Mouse (Mus musculus) frontal cortex, postnatal 10 days (tissue): ENCODE measurements at regions not wholly inside any gene's neighbourhood (a gene's known extent, or its start where the extent isn't known, plus 50 kb on each side); places are given as distances from the start of the nearest gene placed in this dataset.

Experiments used
- DNase-seq, 2 experiments: peaks; one replicate each; pipeline ENCODE4 v3.0.0; 2022; ENCODE audit warnings: low spot score in 2 of 2, mixed read lengths in 1 of 2

DNA sequence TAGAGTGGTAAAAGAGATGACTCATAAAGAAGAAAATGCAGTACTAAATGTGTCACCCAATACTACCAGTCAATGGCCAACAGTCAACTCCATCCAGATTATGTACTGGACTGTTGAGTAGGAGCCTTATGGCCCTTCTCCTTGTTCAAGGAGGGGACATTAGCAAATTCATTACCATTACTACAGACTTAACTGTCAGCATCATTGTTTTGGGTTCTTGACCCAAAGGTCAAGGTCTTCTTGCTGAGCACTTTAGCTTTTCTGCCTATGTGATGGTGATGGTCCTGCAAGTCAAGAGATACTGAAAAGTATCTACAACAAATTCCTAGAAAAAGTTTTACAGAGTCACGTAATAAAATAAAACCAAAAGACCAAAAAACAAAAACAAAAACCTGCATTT, 1251.4 kb downstream of the Gm37988 start:
- no peak for DNase-seq

DNA sequence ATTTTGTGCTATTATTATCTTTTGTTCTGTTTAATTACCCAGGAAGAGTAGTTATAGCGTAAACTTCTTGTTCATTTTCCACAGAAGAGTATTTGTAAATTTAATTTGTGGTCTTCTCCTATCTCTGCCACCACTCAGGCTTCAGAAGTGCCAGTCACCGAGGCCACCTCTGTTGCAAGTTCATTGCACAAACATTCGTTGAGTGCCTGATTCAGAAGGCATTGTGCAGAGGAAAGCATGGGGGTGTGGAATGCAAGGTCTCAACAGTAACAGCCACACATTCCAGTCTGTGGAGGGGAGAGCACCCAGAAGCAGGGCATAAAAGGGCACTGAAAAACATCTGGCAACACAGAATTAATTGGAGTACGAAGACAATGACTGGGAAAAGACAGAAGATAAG, 1268.9 kb downstream of the Gm37988 start:
- DNase-seq = no peak

DNA sequence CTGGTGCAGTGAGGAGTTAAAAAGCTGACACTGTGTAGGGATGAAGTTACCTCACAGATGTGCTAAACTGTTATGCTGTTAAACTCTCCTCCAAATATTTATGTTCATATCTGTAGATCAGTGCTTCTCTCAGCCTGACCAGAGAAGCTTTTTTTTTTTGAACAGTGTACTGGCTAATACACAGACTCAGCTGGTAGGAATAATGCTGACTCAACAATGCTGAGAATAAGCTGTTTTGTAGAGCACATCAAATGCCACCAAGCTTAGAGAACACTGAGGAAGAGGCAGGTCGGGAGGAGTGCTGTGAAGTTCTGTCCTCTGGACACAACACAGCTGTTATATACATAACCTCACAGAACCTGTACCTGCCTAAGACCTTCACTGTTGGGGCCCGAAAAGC, 1274.2 kb downstream of the Gm37988 start:
- no peak for DNase-seq

DNA sequence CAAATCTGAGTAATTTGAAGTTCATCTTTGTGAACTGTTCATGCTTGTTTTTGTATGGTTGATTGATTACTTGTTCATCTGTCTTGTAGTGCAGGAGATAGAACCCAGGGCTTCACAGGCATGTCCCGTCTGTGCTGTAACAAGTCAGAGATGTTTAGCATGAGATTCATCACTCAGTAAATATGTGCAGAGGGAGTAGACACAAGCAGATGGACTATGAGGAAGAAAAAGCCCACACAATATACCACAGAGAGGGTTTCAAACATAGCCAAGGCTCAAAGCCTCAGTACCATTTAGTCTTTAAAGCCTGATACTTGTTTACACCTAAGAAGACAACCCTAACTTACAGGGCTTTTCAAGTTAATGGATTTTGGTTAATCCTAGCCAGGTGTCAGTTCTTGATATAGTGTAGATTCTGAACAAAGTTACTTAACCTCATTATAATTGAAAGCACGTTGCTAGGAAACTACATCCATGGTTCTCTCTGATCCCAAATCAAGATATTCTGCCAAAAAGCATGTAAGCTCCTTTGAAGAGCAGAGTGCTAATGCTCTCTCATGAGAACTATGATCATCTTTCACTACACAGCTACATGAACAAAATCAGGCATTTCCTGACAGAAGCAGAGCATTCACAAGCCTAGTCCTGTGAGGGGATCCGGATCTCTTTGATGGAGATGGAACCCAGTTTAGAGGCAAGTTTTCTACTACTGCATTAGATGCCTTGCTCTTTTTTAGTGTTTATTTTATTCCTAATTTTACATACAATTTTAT, 1286.7 kb downstream of the Gm37988 start:
- no peak for DNase-seq

DNA sequence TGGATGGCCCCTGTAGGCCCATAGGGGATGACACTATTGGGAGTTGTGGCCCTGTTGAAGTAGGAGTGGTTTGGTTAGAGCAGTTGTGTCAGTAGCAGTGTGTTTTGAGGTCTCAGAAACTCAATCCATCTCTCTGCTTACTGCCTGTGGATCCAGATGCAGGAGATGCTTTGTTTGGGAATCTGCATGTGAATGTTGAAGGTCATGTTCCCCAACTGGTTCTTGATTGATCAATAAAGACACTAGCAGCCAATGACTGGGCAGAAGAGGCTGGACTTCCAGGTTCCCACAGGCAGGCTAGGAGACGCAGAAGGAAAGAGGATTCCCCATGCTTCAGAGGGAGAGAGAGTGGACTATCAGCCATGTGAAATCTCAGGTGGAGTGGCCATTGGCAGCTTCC, 1309.9 kb downstream of the Gm37988 start:
- DNase-seq = no peak

DNA sequence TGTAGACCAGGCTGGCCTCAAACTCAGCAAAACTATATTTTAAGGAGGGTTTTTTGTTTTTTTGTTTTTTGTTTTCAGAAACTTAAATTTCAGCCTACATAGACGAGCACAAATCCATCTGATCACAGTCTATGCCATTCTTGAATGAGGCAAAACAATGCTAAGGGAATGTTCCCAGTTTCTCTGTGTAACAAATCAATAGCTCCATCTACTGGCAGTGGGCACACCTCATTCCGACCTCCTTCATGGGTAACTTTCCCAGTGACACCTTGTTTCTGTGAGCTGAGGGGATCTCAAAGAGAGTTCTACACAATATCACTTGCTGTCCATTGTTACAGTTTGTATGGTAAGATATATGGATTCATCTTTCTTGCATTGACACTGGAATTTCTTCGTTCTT, 1327.4 kb downstream of the Gm37988 start:
- no peak for DNase-seq

DNA sequence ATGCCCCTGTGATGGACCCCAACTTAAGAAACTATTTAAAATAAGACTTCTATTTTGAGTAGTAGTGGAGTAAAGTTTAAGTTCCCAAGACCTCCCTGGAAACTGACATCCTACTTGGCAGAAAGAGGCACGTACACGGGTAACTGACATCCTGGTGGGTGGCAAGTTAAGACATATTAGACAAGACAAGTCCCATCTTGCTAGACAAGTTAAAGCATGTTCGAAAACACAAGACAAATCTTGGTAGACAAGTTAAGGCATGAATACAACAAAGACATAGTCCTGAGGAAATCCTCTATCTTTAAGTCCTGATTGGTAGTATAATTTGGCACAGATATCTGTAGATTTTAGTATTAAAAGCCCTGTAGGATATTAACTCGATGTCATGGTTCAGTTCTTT, 1332.6 kb downstream of the Gm37988 start:
- DNase-seq = no peak

DNA sequence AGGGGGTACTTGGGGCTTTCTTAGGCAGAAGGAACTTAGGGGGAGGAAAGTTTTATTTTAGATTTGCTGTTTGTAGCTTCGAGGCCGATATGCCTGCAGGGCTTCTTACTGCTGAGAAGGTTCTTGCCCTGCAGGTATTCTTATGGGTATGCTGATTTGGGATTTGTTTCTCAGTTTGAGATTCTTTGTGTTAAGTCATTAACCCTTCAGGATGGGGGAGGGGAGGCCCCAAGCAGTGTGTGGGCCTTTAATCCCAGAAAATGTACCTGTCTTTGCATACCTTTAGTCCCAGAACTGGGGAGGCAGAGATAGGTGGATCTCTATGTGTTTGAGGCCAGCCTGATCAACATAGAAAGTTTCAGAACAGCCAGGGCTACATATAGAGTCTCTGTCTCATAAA, 1335.1 kb downstream of the Gm37988 start:
- DNase-seq = no peak

DNA sequence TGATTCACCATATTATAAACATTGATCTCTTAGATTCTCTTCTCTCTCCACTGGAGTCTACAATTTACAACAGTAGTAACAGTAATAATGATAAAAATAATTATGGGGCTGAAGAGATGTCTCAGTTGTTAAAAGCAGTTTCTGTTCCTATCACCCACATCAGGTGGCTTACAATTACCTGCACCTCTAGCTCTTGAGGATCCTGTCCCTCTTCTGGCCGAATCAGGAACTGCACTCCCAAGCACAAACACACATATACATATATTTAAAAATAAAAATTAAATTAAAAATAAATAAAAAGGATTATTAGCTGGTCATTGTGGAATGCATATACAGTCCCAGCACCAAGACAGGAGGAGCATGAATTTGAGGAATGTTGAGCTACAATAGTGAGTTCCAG, 1336.2 kb downstream of the Gm37988 start:
- DNase-seq = no peak

DNA sequence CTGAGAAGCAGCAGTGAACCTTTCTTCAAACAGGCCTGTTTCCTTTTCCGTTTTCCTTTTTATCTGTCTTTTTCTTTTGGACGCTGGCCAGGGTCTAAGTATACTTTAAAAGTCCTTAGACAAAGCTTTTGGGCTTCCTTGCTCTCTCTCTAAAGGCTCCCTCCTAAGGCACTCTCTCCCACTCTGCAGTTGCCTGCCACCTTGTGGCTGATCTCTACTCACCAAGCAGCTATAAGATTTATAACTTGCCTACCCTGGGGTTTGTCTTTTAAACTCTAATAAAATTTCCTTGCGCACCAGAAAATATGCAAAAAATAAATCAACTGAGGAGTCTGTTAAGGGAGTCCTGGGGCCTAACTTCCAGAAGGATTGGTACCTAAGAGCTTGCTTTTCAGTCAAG, 1344.7 kb downstream of the Gm37988 start:
- DNase-seq = peak in 1 of 2 experiments; percentile 13
